Mouse (Mus musculus): ENCODE results near the gene Dclk2. TPM values are rescaled to one million over a fixed set of nuclear protein-coding genes. Genes with fewer than 3 reads are reported as not detected.
A peak's percentile ranks its signal among the peaks of the same experiment; 100 is the strongest.

Dclk2 gene
- polyA plus RNA-seq, 1 experiment from 2014 or later = 4.2 TPM

DNA sequence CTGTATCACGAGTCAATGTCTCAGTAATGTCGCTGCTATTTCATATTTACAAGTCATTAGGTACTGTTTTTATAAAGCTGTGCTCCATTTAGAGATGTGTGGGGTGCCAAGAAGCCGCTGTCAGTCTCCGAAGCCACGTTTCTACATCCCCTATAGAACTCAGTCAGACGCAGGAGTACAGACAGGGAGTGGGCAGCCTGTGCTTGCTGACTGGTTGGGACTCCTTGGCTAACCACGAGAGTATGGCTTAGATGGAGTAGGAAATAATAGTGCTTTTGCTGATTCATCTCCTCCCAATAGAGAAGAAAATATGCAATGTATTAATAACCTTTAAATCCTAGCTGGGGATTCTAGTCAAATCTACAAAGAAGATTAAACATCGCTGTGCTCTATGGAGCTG, 119.8 kb downstream of the Dclk2 start:
- H3K4me3 ChIP-seq (ENCODE audit: low read length) = no peak overlapping the region
- H3K36me3 ChIP-seq (ENCODE audit: control insufficient read depth, insufficient read depth, low read length) = no peaks in the 10 kb centered on the region
- no peak overlapping the region for H3K4me2 ChIP-seq (ENCODE audit: low read depth, low read length)
- H3K4me1 ChIP-seq (ENCODE audit: control insufficient read depth, insufficient read depth, low read length) = peaks cover 2% of the 10 kb centered on the region; the same call in 1 of the 2 replicates
- no peak overlapping the region for H3K9ac ChIP-seq (ENCODE audit: low read depth, low read length)
- H3K27me3 ChIP-seq (replicated peaks; ENCODE audit: control insufficient read depth, insufficient read depth, low read length) = no peaks in the 10 kb centered on the region
- no peak for ATAC-seq
- WGBS = 72% methylated on average over 8 of the region's 8 CpGs
- H3K9me3 ChIP-seq (ENCODE audit: control insufficient read depth, low read length) = no peaks in the 10 kb centered on the region
- H3K27ac ChIP-seq (ENCODE audit: low read length) = no peak overlapping the region

- Histone ChIP-seq H3K4me2 (ENCODE audit: low read depth, low read length) (no peak overlapping the region), H3K4me3 (ENCODE audit: low read length) (no peak overlapping the region), H3K9ac (ENCODE audit: low read depth, low read length) (no peak overlapping the region), H3K36me3 (ENCODE audit: control insufficient read depth, insufficient read depth, low read length) (no peaks in the 10 kb centered on the region), H3K27me3 (replicated peaks; ENCODE audit: control insufficient read depth, insufficient read depth, low read length) (no peaks in the 10 kb centered on the region), H3K27ac (ENCODE audit: low read length) (0 out of 2 replicates have a peak overlapping the region, but pooled peaks have one; percentile 2), H3K9me3 (ENCODE audit: control insufficient read depth, low read length) (no peaks in the 10 kb centered on the region), H3K4me1 (ENCODE audit: control insufficient read depth, insufficient read depth, low read length) (peaks cover 2% of the 10 kb centered on the region; the same call in 1 of the 2 replicates)
- peak; percentile 83 for ATAC-seq
- WGBS = 88% methylated on average over 9 of the region's 9 CpGs
These were observed 121.6 kb downstream of the Dclk2 start for GRCm38 (mm10) chr3:86799041-86799440.

GRCm38 (mm10) chr3:86797871-86798460, 122.7 kb downstream of the Dclk2 start:
- no peak overlapping the region for H3K9ac ChIP-seq (ENCODE audit: low read depth, low read length)
- WGBS = 64% methylated on average over 13 of the region's 13 CpGs
- H3K27me3 ChIP-seq (replicated peaks; ENCODE audit: control insufficient read depth, insufficient read depth, low read length) = no peaks in the 10 kb centered on the region
- no peak overlapping the region for H3K4me2 ChIP-seq (ENCODE audit: low read depth, low read length)
- no peaks in the 10 kb centered on the region for H3K9me3 ChIP-seq (ENCODE audit: control insufficient read depth, low read length)
- H3K4me1 ChIP-seq (ENCODE audit: control insufficient read depth, insufficient read depth, low read length) = peaks cover 2% of the 10 kb centered on the region; the same call in 1 of the 2 replicates
- H3K27ac ChIP-seq (ENCODE audit: low read length) = no peak overlapping the region
- no peaks in the 10 kb centered on the region for H3K36me3 ChIP-seq (ENCODE audit: control insufficient read depth, insufficient read depth, low read length)
- no peak for ATAC-seq
- no peak overlapping the region for H3K4me3 ChIP-seq (ENCODE audit: low read length)

DNA sequence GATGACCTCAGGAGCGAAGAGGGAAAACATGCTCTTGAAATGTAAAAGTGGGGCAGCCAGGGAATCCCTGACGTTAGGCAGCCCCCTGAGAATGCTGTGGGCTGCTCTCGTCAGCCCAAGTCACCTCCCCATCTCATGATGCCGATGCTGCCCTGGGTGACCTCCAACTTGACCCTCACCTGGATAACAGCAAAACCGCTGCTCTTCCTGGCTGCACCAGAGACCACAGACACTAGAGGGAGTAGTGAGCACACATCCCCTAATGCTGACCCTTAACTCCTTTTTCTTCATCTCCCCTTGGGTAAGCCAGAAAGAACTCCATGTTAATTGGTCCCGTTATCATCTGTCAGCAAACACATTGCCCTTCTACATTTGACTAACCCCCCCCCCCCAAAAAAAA, 123.9 kb downstream of the Dclk2 start:
- Histone ChIP-seq H3K4me2 (ENCODE audit: low read depth, low read length) (no peak overlapping the region), H3K9ac (ENCODE audit: low read depth, low read length) (no peak overlapping the region), H3K4me3 (ENCODE audit: low read length) (no peak overlapping the region), H3K36me3 (ENCODE audit: control insufficient read depth, insufficient read depth, low read length) (no peaks in the 10 kb centered on the region), H3K27ac (ENCODE audit: low read length) (no peak overlapping the region), H3K4me1 (ENCODE audit: control insufficient read depth, insufficient read depth, low read length) (peaks cover 2% of the 10 kb centered on the region; the same call in 1 of the 2 replicates), H3K27me3 (replicated peaks; ENCODE audit: control insufficient read depth, insufficient read depth, low read length) (no peaks in the 10 kb centered on the region), H3K9me3 (ENCODE audit: control insufficient read depth, low read length) (no peaks in the 10 kb centered on the region)
- 46% methylated on average over 6 of the region's 6 CpGs for WGBS
- no peak for ATAC-seq

DNA sequence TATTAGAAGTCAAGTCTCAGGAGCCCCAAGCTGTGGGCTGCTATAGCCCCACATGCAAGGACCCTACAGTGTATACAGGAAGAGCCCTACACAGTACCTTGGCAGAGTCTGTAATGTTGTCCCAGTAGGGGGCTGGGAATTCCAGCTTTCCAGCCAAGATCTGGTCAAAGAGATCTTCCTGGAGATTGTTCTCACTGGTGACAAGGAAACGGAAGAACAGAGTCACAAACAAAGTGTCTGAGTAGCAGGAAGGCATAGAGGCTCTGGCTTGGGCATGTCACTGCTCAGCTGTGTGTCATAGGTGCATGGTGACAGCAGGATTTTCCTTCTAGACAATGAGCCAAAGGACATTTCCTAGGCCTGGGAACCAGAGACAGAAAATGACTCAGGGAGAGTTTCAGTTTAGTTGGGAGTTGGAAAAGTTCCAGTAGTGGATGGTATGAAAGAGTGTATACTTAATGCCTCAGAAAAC, 126.9 kb downstream of the Dclk2 start:
- Histone ChIP-seq H3K27ac (ENCODE audit: low read length) (no peak overlapping the region), H3K36me3 (ENCODE audit: control insufficient read depth, insufficient read depth, low read length) (no peaks in the 10 kb centered on the region), H3K27me3 (replicated peaks; ENCODE audit: control insufficient read depth, insufficient read depth, low read length) (no peaks in the 10 kb centered on the region), H3K9me3 (ENCODE audit: control insufficient read depth, low read length) (no peaks in the 10 kb centered on the region), H3K4me3 (ENCODE audit: low read length) (no peak overlapping the region), H3K4me2 (ENCODE audit: low read depth, low read length) (no peak overlapping the region), H3K9ac (ENCODE audit: low read depth, low read length) (no peak overlapping the region), H3K4me1 (ENCODE audit: control insufficient read depth, insufficient read depth, low read length) (no peaks in the 10 kb centered on the region; the same call in 1 of the 2 replicates)
- 48% methylated on average over 1 of the region's 1 CpGs for WGBS
- peak; percentile 67 for ATAC-seq

- Histone ChIP-seq H3K4me1 (ENCODE audit: control insufficient read depth, insufficient read depth, low read length) (peaks cover 4% of the 10 kb centered on the region), H3K4me2 (ENCODE audit: low read depth, low read length) (no peak overlapping the region), H3K36me3 (ENCODE audit: control insufficient read depth, insufficient read depth, low read length) (no peaks in the 10 kb centered on the region), H3K4me3 (ENCODE audit: low read length) (no peak overlapping the region), H3K27ac (ENCODE audit: low read length) (0 out of 2 replicates have a peak overlapping the region, but pooled peaks have one; percentile 28), H3K27me3 (replicated peaks; ENCODE audit: control insufficient read depth, insufficient read depth, low read length) (no peaks in the 10 kb centered on the region), H3K9me3 (ENCODE audit: control insufficient read depth, low read length) (no peaks in the 10 kb centered on the region), H3K9ac (ENCODE audit: low read depth, low read length) (no peak overlapping the region)
- WGBS = 66% methylated on average over 4 of the region's 4 CpGs
- ATAC-seq = no peak
These were observed 127.4 kb downstream of the Dclk2 start for GRCm38 (mm10) chr3:86793264-86793663.

- H3K27ac ChIP-seq (ENCODE audit: low read length) = no peak overlapping the region
- 86% methylated on average over 5 of the region's 5 CpGs for WGBS
- no peak overlapping the region for H3K4me2 ChIP-seq (ENCODE audit: low read depth, low read length)
- H3K9ac ChIP-seq (ENCODE audit: low read depth, low read length) = no peak overlapping the region
- H3K4me3 ChIP-seq (ENCODE audit: low read length) = no peak overlapping the region
- no peak for ATAC-seq
- H3K36me3 ChIP-seq (ENCODE audit: control insufficient read depth, insufficient read depth, low read length) = no peaks in the 10 kb centered on the region
- peaks cover 17% of the 10 kb centered on the region for H3K4me1 ChIP-seq (ENCODE audit: control insufficient read depth, insufficient read depth, low read length)
- no peaks in the 10 kb centered on the region for H3K9me3 ChIP-seq (ENCODE audit: control insufficient read depth, low read length)
- H3K27me3 ChIP-seq (replicated peaks; ENCODE audit: control insufficient read depth, insufficient read depth, low read length) = no peaks in the 10 kb centered on the region
These were observed 130.9 kb downstream of the Dclk2 start for GRCm38 (mm10) chr3:86789752-86790151.

GRCm38 (mm10) chr3:86788711-86789110, 131.9 kb downstream of the Dclk2 start:
- peaks cover 22% of the 10 kb centered on the region for H3K4me1 ChIP-seq (ENCODE audit: control insufficient read depth, insufficient read depth, low read length)
- no peak overlapping the region for H3K4me2 ChIP-seq (ENCODE audit: low read depth, low read length)
- WGBS = 31% methylated on average over 6 of the region's 6 CpGs
- H3K27ac ChIP-seq (ENCODE audit: low read length) = no peak overlapping the region
- no peak overlapping the region for H3K4me3 ChIP-seq (ENCODE audit: low read length)
- H3K36me3 ChIP-seq (ENCODE audit: control insufficient read depth, insufficient read depth, low read length) = no peaks in the 10 kb centered on the region
- H3K27me3 ChIP-seq (replicated peaks; ENCODE audit: control insufficient read depth, insufficient read depth, low read length) = no peaks in the 10 kb centered on the region
- no peak overlapping the region for H3K9ac ChIP-seq (ENCODE audit: low read depth, low read length)
- ATAC-seq = no peak
- H3K9me3 ChIP-seq (ENCODE audit: control insufficient read depth, low read length) = no peaks in the 10 kb centered on the region

GRCm38 (mm10) chr3:86787423-86788123, 133.1 kb downstream of the Dclk2 start:
- H3K4me1 ChIP-seq (ENCODE audit: control insufficient read depth, insufficient read depth, low read length) = peaks cover 22% of the 10 kb centered on the region
- H3K27ac ChIP-seq (ENCODE audit: low read length) = peak overlapping the region; percentile 82
- ATAC-seq = no peak
- no peak overlapping the region for H3K4me3 ChIP-seq (ENCODE audit: low read length)
- H3K27me3 ChIP-seq (replicated peaks; ENCODE audit: control insufficient read depth, insufficient read depth, low read length) = no peaks in the 10 kb centered on the region
- H3K4me2 ChIP-seq (ENCODE audit: low read depth, low read length) = no peak overlapping the region
- 63% methylated on average over 10 of the region's 10 CpGs for WGBS
- no peaks in the 10 kb centered on the region for H3K36me3 ChIP-seq (ENCODE audit: control insufficient read depth, insufficient read depth, low read length)
- no peaks in the 10 kb centered on the region for H3K9me3 ChIP-seq (ENCODE audit: control insufficient read depth, low read length)
- H3K9ac ChIP-seq (ENCODE audit: low read depth, low read length) = no peak overlapping the region; the same call in 1 of the 2 replicates
